Mouse (Mus musculus): ENCODE measurements around the gene Hamp2. TPM values are rescaled to one million over a fixed set of nuclear protein-coding genes. Genes with fewer than 3 reads are reported as not detected.
A peak's percentile ranks its signal among the peaks of the same experiment; 100 is the strongest.

Hamp2 gene
- polyA plus RNA-seq, 1 experiment from 2014 or later: not detected

DNA sequence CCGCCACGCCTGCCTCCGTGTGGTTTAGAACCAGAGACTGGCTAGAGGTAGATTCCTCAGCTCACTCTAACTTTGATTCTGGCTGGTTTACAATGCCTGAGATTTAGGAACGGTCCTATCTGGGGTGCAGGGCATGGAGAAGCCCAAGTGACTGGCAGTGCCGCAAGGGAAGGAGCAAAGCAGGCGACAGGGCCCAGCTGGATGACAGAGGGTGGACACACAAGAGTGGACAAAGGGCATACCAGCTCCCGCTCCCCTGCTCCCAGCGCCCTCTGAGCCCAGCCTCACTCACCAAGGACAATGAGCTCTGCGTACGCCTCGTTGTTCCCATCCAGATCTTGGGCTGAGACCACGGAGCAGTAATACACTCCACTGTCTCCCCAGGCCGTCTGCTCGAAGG lies 41.2 kb upstream of the Hamp2 start:
- H3K36me3 ChIP-seq (ENCODE audit: control insufficient read depth, insufficient read depth, low read length): no peaks in the 10 kb centered on the region
- no peak overlapping the region for H3K4me2 ChIP-seq
- DNase-seq (ENCODE audit: low spot score) (no peak), ATAC-seq (replicated peaks; ENCODE audit: low FRiP score) (no peak)
- WGBS: 89% methylated on average over 14 of the region's 14 CpGs
- no peak overlapping the region for H3K27ac ChIP-seq (ENCODE audit: low read depth, low read length)
- H3K27me3 ChIP-seq (replicated peaks; ENCODE audit: control insufficient read depth, insufficient read depth, low read length): no peaks in the 10 kb centered on the region
- no peak overlapping the region for H3K4me3 ChIP-seq (ENCODE audit: low read depth, low read length)
- no peak overlapping the region for H3K9ac ChIP-seq (ENCODE audit: low read depth, low read length)
- no peaks in the 10 kb centered on the region for H3K4me1 ChIP-seq (replicated peaks; ENCODE audit: control insufficient read depth, insufficient read depth, low read length)
- H3K9me3 ChIP-seq (ENCODE audit: control insufficient read depth, low read length): no peaks in the 10 kb centered on the region

DNA sequence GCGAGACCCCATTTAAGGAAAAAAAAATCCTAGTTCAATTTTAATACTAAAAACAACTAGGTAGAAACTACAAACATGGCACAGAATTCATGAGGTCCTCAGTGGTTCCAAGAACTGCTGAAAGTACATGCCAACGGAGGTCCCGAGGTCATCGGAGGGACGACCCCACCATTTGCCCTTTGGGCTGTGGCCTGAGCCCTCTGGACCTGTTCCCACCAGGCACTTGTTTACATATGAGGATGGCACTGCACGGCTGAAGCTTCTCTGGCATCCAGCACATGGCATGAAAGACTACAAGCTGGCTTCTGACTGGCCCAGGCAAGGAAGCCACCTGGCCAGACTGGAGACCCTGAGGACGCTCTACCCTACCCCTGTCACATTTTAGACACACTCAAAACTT lies 39.9 kb upstream of the Hamp2 start:
- ATAC-seq (replicated peaks; ENCODE audit: low FRiP score): no peak
- H3K9me3 ChIP-seq (ENCODE audit: control insufficient read depth, low read length): no peaks in the 10 kb centered on the region
- 83% methylated on average over 7 of the region's 7 CpGs for WGBS

DNA sequence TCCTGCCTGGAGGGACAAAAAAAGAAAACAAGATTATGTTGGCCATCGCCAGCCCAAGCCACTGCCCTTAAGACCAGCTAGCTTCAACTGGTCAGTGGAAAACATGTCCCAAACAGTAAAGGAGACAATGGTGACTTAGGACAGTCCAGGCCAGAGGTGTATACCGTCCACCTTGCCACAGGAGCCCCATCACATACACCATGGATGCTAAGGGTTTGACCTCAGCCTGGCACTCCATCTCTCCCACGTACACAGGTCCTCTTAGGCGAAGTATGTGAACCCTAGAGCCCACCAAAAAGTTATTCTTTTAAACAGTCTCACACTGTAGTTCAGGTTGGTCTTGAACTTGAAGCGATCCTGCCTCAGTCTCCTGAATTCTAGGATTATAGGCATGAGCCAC lies 38.4 kb upstream of the Hamp2 start:
- no peak for DNase-seq (ENCODE audit: low spot score)
- Histone ChIP-seq H3K27me3 (replicated peaks; ENCODE audit: control insufficient read depth, insufficient read depth, low read length) (no peaks in the 10 kb centered on the region), H3K36me3 (ENCODE audit: control insufficient read depth, insufficient read depth, low read length) (no peaks in the 10 kb centered on the region), H3K4me3 (ENCODE audit: low read depth, low read length) (no peak overlapping the region), H3K9me3 (ENCODE audit: control insufficient read depth, low read length) (no peaks in the 10 kb centered on the region), H3K4me1 (replicated peaks; ENCODE audit: control insufficient read depth, insufficient read depth, low read length) (peaks cover 6% of the 10 kb centered on the region), H3K4me2 (no peak overlapping the region), H3K9ac (ENCODE audit: low read depth, low read length) (no peak overlapping the region), H3K27ac (ENCODE audit: low read depth, low read length) (no peak overlapping the region)
- 86% methylated on average over 5 of the region's 5 CpGs for WGBS
- no peak for ATAC-seq (replicated peaks; ENCODE audit: low FRiP score)

More for the DNA sequence above, 39.9 kb upstream of the Hamp2 start:
- no peak overlapping the region for H3K27ac ChIP-seq (ENCODE audit: low read depth, low read length)
- no peak for DNase-seq (ENCODE audit: low spot score)
- no peaks in the 10 kb centered on the region for H3K4me1 ChIP-seq (replicated peaks; ENCODE audit: control insufficient read depth, insufficient read depth, low read length)
- no peaks in the 10 kb centered on the region for H3K27me3 ChIP-seq (replicated peaks; ENCODE audit: control insufficient read depth, insufficient read depth, low read length)
- no peak overlapping the region for H3K9ac ChIP-seq (ENCODE audit: low read depth, low read length)
- no peak overlapping the region for H3K4me2 ChIP-seq
- H3K4me3 ChIP-seq (ENCODE audit: low read depth, low read length): no peak overlapping the region
- H3K36me3 ChIP-seq (ENCODE audit: control insufficient read depth, insufficient read depth, low read length): no peaks in the 10 kb centered on the region

DNA sequence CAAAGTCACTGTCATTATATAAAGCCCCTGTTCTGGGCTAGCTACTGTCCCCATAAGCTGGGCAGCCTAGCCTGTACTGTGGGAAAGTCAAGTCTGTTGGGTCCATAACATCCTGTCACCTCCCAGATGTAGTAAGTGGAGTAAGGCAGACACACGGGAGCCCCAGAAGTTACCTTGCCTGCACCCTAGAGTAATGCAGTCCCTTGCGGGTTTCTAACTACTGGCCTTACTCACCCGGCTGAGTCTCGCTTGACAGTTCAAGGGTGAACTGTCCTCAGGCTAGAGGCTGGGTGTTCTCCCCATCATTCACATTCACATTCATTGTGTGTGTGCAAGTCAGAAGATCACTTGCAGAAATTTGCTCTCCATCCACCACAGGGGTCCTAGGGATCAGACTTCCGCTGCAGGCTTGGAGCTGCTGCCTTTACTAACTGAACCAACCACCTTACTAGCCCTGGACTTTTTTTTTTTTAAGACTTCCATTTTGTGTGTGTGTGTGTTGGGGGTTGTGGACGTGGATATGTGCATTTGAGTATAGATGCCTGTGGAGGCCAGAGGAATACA lies 35.4 kb upstream of the Hamp2 start:
- no peak for ATAC-seq (replicated peaks; ENCODE audit: low FRiP score)
- no peak overlapping the region for H3K9ac ChIP-seq (ENCODE audit: low read depth, low read length)
- WGBS: 90% methylated on average over 6 of the region's 6 CpGs

DNA sequence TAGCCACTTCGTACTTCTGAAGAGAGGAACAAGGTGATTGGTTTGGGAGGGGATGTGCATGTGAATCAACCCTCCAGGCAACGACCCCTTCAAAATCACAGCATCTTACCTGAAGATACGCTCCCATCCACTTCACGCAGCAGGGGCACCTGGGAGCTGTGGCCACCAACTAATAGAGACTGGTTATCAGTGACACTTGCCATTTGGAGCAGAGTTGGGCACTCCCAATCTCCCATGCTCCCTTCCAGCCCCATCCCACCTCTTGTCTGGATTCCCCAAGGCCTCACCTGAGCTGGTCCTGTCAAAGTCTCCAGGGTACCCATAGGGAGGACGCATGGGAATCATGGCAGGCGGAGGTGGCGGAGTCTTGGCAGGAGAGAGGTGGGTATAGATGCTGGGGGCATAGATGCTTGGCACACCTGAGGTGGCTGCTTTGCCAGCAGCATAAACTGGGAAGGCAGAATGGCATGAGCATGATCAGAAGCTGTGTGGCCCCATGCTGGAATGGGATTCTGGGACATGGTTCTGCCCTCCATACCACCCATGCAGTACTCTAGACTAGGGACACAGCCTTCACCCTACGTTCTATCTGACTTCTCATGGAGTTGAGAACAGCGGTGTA lies 34.5 kb upstream of the Hamp2 start:
- no peaks in the 10 kb centered on the region for H3K9me3 ChIP-seq (ENCODE audit: control insufficient read depth, low read length)
- H3K4me2 ChIP-seq: no peak overlapping the region
- 95% methylated on average over 9 of the region's 9 CpGs for WGBS
- no peak for ATAC-seq (replicated peaks; ENCODE audit: low FRiP score)
- H3K36me3 ChIP-seq (ENCODE audit: control insufficient read depth, insufficient read depth, low read length): peaks cover 10% of the 10 kb centered on the region; the same call in 1 of the 2 replicates
- H3K4me3 ChIP-seq (ENCODE audit: low read depth, low read length): no peak overlapping the region
- no peak overlapping the region for H3K27ac ChIP-seq (ENCODE audit: low read depth, low read length)
- H3K9ac ChIP-seq (ENCODE audit: low read depth, low read length): no peak overlapping the region
- H3K27me3 ChIP-seq (replicated peaks; ENCODE audit: control insufficient read depth, insufficient read depth, low read length): no peaks in the 10 kb centered on the region
- DNase-seq (ENCODE audit: low spot score): no peak
- H3K4me1 ChIP-seq (replicated peaks; ENCODE audit: control insufficient read depth, insufficient read depth, low read length): peaks cover 19% of the 10 kb centered on the region

More for the DNA sequence above, 35.4 kb upstream of the Hamp2 start:
- Histone ChIP-seq H3K9me3 (ENCODE audit: control insufficient read depth, low read length) (no peaks in the 10 kb centered on the region), H3K27me3 (replicated peaks; ENCODE audit: control insufficient read depth, insufficient read depth, low read length) (no peaks in the 10 kb centered on the region), H3K4me1 (replicated peaks; ENCODE audit: control insufficient read depth, insufficient read depth, low read length) (peaks cover 16% of the 10 kb centered on the region), H3K36me3 (ENCODE audit: control insufficient read depth, insufficient read depth, low read length) (peaks cover 2% of the 10 kb centered on the region; the same call in 1 of the 2 replicates), H3K4me3 (ENCODE audit: low read depth, low read length) (no peak overlapping the region), H3K4me2 (no peak overlapping the region), H3K27ac (ENCODE audit: low read depth, low read length) (no peak overlapping the region)
- no peak for DNase-seq (ENCODE audit: low spot score)

DNA sequence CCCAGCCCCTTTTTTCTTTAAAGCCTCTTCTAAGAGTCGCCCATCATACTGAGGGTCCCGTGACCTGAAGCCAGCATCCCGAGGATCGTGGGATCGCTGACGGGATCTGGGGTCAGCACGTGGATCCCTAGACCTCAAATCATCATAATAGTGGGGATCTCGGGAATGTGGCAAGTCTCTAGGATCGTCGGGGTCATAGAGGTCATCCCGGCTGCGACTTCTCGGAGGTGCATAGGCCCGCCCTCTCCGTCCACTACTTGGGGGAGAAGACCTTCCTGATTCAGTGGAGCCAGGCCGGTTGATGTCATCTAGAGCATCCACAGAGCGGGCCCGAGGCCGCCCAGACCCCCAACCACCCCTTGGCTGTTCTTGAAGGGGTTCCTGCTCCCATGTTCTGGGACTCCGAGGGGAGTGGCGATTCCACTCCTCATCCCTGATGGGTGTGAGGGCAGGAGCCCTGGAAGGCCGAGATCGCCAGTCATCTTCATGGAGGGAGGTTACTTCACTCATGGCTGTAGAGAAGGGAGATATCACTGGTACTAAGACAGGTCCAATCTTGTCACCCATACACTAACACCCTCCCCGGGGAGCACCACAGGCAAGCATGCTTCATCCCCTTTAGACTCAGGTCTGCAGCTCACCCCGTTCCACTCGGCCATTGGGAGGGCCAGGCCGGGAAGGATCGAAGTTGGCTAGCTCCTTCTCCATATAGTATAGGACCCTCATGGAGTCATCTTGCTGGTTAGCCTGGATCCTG lies 33.8 kb upstream of the Hamp2 start:
- H3K9me3 ChIP-seq (ENCODE audit: control insufficient read depth, low read length): no peaks in the 10 kb centered on the region
- peaks cover 19% of the 10 kb centered on the region for H3K4me1 ChIP-seq (replicated peaks; ENCODE audit: control insufficient read depth, insufficient read depth, low read length)
- WGBS: 77% methylated on average over 28 of the region's 28 CpGs
- no peak for ATAC-seq (replicated peaks; ENCODE audit: low FRiP score)
- peaks cover 16% of the 10 kb centered on the region for H3K36me3 ChIP-seq (ENCODE audit: control insufficient read depth, insufficient read depth, low read length)
- no peak for DNase-seq (ENCODE audit: low spot score)
- peak overlapping the region; percentile 91 for H3K4me2 ChIP-seq
- peak overlapping the region; percentile 97 for H3K9ac ChIP-seq (ENCODE audit: low read depth, low read length)
- H3K27ac ChIP-seq (ENCODE audit: low read depth, low read length): peak overlapping the region; percentile 87
- H3K4me3 ChIP-seq (ENCODE audit: low read depth, low read length): peak overlapping the region; percentile 88
- H3K27me3 ChIP-seq (replicated peaks; ENCODE audit: control insufficient read depth, insufficient read depth, low read length): no peaks in the 10 kb centered on the region

DNA sequence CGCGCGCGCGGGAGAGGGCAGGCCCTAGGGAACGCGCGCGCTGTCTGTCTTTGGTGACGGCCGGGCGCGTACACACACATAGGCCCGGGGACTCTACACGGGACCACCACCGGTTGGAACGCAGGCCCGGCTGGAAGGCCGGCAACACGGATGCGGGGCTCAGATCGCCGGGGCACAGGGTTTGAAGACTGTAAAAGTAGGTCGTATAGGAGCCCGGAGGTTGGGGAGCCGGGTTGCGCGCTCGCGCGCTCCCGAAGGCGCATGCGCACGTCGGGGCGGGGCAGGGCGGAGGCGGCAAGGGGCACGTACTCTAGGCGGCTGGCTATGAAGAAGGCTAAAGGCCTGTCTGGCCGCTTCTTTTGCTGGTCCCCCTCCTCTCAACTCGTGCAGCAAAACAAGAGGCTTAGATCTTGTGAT lies 32.9 kb upstream of the Hamp2 start:
- WGBS: under 1% methylated on average over 43 of the region's 43 CpGs
- H3K9me3 ChIP-seq (ENCODE audit: control insufficient read depth, low read length): no peaks in the 10 kb centered on the region
- ATAC-seq (replicated peaks; ENCODE audit: low FRiP score): peak; percentile 76
- H3K4me1 ChIP-seq (replicated peaks; ENCODE audit: control insufficient read depth, insufficient read depth, low read length): peaks cover 19% of the 10 kb centered on the region
- peak; percentile 90 for DNase-seq (ENCODE audit: low spot score)
- peak overlapping the region; percentile 88 for H3K4me3 ChIP-seq (ENCODE audit: low read depth, low read length)
- H3K36me3 ChIP-seq (ENCODE audit: control insufficient read depth, insufficient read depth, low read length): peaks cover 16% of the 10 kb centered on the region
- peak overlapping the region; percentile 87 for H3K27ac ChIP-seq (ENCODE audit: low read depth, low read length)
- H3K4me2 ChIP-seq: peak overlapping the region; percentile 91
- peak overlapping the region; percentile 97 for H3K9ac ChIP-seq (ENCODE audit: low read depth, low read length)
- no peaks in the 10 kb centered on the region for H3K27me3 ChIP-seq (replicated peaks; ENCODE audit: control insufficient read depth, insufficient read depth, low read length)

DNA sequence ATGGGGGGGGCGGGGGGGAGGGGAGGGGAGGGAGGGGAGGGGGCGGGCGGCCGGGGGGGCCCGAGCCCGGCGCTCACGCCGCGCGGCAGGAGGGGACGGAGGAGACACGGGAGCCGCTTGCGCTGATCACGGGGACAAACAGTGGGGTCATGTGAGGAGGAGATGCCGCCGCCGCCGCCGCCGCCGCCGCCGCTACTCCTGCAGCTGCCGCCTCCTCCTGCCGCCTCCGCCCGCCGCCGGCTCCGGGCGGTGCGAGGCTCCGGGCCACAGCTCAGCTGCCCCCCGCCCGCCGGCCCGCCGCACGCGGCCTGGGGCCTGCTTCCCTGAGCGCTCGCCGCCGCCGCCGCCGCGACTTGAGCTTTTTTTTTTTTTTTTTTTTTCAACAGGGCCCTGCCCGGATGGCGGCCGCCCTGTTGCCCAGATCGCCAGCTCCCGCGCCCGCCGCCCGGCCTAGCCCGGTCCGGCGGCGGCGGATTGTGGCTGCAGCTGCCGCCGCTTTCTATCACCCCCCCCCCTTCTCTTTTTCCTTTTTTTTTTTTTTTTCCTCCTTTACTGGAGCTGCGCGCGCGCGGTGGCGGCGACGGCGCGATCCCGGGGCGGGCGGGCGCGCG lies 32.4 kb upstream of the Hamp2 start, which contains the start of gene Usf2:
Gene Usf2, minus strand, starts transcription at position 48 of the 611 bp plus-strand sequence.
- WGBS: under 1% methylated on average over 54 of the region's 82 CpGs
- Histone ChIP-seq H3K27ac (ENCODE audit: low read depth, low read length) (peak within 1 kb of the TSS; percentile 87), H3K4me3 (ENCODE audit: low read depth, low read length) (peak within 1 kb of the TSS; percentile 88), H3K27me3 (replicated peaks; ENCODE audit: control insufficient read depth, insufficient read depth, low read length) (no peaks in the 10 kb centered on the region), H3K36me3 (ENCODE audit: control insufficient read depth, insufficient read depth, low read length) (peaks cover 16% of the 10 kb centered on the region), H3K4me2 (peak within 1 kb of the TSS; percentile 91), H3K9me3 (ENCODE audit: control insufficient read depth, low read length) (no peaks in the 10 kb centered on the region), H3K9ac (ENCODE audit: low read depth, low read length) (peak within 1 kb of the TSS; percentile 97), H3K4me1 (replicated peaks; ENCODE audit: control insufficient read depth, insufficient read depth, low read length) (peaks cover 19% of the 10 kb centered on the region)
- peak; percentile 82 for DNase-seq (ENCODE audit: low spot score)
- peak; percentile 49 for ATAC-seq (replicated peaks; ENCODE audit: low FRiP score)
